Mouse (Mus musculus): ENCODE results near the gene Itgav. TPM values are rescaled to one million over a fixed set of nuclear protein-coding genes. Genes with fewer than 3 reads are reported as not detected.

Gene Itgav
- polyA plus RNA-seq, 1 experiment from 2014 or later: 12.4 TPM

DNA sequence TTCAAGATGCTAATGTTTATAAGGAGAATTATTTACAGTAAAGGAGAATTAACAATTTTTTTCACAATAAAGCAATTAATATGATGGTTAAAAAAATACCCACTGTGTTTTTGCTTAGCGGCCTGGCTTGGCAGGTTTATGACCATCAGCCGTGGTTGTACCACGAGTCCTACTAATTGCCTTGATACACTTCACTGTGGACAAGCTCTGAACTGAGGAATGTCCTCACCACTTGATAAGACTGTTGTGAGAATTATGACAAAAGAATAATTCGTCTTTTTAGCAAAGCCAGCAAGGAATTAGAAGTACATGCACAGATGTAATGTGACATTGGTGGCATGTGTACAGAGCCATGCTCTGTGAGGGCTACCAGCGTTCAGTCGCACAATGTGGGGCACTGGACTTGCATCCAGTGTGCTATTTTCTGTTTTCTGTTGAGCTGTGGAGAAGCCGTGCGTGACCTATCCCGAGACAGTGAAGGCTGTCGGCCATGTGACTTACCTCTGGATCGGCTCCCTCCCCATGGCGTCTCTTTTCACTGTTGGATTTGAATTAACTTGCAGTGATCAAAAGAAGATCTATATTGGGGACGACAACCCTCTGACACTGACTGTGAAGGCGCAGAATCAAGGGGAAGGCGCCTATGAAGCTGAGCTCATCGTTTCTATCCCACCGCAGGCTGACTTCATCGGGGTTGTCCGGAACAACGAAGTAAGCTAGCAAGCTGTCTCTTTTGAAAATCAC is 67.3 kb downstream of the Itgav start:
- H3K4me1 ChIP-seq (replicated peaks): no peaks in the 10 kb centered on the region
- H3K36me3 ChIP-seq (replicated peaks): peaks cover 12% of the 10 kb centered on the region; the same call in 1 of the 2 replicates
- H3K27me3 ChIP-seq: no peaks in the 10 kb centered on the region
- no peak overlapping the region for H3K4me2 ChIP-seq
- 76% methylated on average over 20 of the region's 20 CpGs for WGBS (ENCODE audit: insufficient replicate concordance)
- H3K27ac ChIP-seq (replicated peaks): no peak overlapping the region
- H3K9me3 ChIP-seq (replicated peaks): no peaks in the 10 kb centered on the region
- no peak overlapping the region for H3K9ac ChIP-seq
- no peak overlapping the region for H3K4me3 ChIP-seq (replicated peaks)
- no peak for ATAC-seq (ENCODE audit: insufficient read depth)

DNA sequence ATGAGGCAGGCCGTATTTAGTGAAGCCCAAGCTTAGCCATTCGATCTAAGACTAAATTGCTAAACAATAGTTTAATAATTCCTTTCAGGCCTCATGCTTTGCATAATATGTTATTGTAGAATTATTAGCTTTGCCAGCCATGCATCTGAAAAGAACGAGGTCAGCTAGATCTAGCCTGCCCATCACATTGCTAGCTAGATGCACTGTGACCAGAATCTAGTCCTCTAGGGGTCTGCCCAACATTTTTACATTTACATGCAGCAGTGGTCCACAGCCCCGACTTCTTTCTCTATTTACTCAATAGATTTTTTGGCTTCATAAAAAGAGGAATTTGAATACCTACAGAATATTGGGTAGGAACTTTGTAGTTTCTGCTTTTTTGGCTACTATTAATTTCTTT is 67.9 kb downstream of the Itgav start:
- 65% methylated on average over 4 of the region's 4 CpGs for WGBS (ENCODE audit: insufficient replicate concordance)
- no peak overlapping the region for H3K4me2 ChIP-seq
- no peaks in the 10 kb centered on the region for H3K9me3 ChIP-seq (replicated peaks)
- H3K27me3 ChIP-seq: no peaks in the 10 kb centered on the region
- H3K4me1 ChIP-seq (replicated peaks): no peaks in the 10 kb centered on the region
- no peak overlapping the region for H3K27ac ChIP-seq (replicated peaks)
- no peak overlapping the region for H3K4me3 ChIP-seq (replicated peaks)
- peaks cover 12% of the 10 kb centered on the region; the same call in 1 of the 2 replicates for H3K36me3 ChIP-seq (replicated peaks)
- H3K9ac ChIP-seq: no peak overlapping the region
- no peak for ATAC-seq (ENCODE audit: insufficient read depth)

DNA sequence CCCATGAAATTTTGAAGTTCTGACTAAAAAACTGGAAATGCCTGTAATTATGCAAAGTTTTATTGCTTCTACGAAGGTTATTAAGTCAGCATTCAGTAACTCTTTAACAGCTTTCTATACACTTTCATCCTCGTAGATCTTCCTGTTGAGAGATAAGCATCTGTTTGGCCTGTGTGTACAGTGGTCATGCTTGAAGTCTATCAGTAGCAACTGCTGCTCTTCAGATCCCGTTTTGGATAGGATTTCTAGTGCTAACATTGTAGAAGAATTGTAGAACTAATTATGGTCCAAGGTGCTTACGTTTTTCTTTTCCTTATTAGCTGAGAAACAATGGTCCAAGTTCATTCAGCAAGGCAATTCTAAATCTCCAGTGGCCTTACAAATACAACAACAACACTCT is 71.6 kb downstream of the Itgav start:
- no peak overlapping the region for H3K9ac ChIP-seq
- H3K4me3 ChIP-seq (replicated peaks): no peak overlapping the region
- WGBS (ENCODE audit: insufficient replicate concordance): 45% methylated on average over 4 of the region's 4 CpGs
- no peaks in the 10 kb centered on the region for H3K27me3 ChIP-seq
- H3K9me3 ChIP-seq (replicated peaks): no peaks in the 10 kb centered on the region
- no peak overlapping the region for H3K4me2 ChIP-seq
- peaks cover 23% of the 10 kb centered on the region; the same call in 1 of the 2 replicates for H3K36me3 ChIP-seq (replicated peaks)
- no peak for ATAC-seq (ENCODE audit: insufficient read depth)
- no peaks in the 10 kb centered on the region for H3K4me1 ChIP-seq (replicated peaks)
- no peak overlapping the region for H3K27ac ChIP-seq (replicated peaks)

DNA sequence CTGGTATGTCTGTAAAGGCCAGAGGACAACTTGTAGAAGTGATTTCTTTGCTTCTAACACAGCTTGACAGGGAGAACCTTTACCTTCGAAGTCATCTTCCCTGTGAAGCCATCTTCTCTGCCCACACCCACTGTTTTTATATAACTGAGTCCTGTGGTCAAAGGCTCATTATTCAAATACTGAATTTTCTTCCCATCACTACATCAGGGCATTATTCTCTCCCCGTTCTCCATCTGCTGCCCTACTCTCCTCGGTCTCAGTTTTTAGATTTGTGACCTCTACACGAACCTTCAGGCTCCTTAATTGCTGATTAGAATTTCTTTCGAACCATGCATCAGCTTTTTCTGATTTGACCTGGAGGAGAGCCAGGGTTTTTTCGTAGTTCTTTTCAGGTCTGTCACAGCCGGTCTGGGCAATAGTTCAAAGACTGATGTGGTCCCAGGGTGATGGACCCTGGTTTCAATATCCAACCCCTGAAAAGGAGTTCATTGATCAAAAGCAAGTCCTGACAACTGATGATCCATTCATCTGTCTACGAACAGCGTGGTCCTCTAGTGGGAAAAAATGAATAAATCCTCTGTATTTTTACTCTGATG is 73.8 kb downstream of the Itgav start:
- H3K36me3 ChIP-seq (replicated peaks): peaks cover 19% of the 10 kb centered on the region; the same call in 1 of the 2 replicates
- WGBS (ENCODE audit: insufficient replicate concordance): 72% methylated on average over 9 of the region's 9 CpGs

DNA sequence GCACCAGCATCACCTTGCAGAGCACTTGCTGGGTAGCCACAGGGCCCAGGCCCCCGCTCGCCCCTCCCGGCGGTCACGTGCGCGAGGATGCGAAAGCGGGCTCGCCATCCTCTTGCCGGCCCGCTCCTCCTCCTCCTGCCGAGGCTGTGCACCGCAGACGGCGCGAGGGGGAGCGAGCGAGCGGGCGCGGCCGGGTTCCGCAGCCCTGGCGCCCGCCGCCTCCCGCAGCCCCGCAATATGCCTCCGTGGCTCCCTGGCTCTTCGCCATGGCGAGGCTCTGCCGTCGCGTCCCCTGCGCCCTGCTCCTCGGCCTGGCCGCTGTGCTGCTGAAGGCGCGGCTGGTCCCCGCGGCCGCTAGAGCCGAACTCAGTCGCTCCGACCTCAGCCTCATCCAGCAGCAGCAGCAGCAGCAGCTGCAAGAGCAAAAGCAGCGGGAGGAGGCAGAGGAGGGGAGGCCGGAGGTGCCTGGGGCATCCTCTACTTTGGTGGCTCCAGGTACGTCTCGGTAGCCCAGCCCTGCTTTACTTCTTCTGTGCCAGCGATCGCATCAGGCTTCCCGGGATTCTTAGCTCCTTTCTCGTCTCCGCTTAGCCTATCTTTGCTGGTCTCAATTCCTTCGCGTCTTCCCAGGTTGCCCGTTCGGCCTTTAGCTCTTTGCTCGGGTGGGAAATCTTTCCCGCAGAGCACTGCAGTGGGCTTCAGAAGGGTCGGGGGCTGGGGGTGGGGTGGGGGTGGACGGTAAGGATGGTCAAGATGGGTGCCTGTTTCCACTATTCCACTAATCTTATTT is 88.5 kb downstream of the Itgav start, which contains the start of gene Fam171b:
Fam171b (plus strand) TSS at position 154 of the 790 bp plus-strand sequence.
- under 1% methylated on average over 63 of the region's 63 CpGs for WGBS (ENCODE audit: insufficient replicate concordance)
- no peaks in the 10 kb centered on the region for H3K9me3 ChIP-seq (replicated peaks)
- no peak within 1 kb of the TSS for H3K27ac ChIP-seq (replicated peaks)
- H3K4me3 ChIP-seq (replicated peaks): peak within 1 kb of the TSS; percentile 51
- no peaks in the 10 kb centered on the region; the same call in 1 of the 2 replicates for H3K4me1 ChIP-seq (replicated peaks)
- no peaks in the 10 kb centered on the region for H3K36me3 ChIP-seq (replicated peaks)
- H3K27me3 ChIP-seq: peaks cover 58% of the 10 kb centered on the region
- no peak within 1 kb of the TSS for H3K9ac ChIP-seq
- 0 out of 2 replicates have a peak, but pooled peaks have one; percentile 7 for ATAC-seq (ENCODE audit: insufficient read depth)
- peak within 1 kb of the TSS; percentile 66 for H3K4me2 ChIP-seq

More for the DNA sequence above, 73.8 kb downstream of the Itgav start:
- no peaks in the 10 kb centered on the region for H3K4me1 ChIP-seq (replicated peaks)
- no peak overlapping the region for H3K4me3 ChIP-seq (replicated peaks)
- H3K4me2 ChIP-seq: no peak overlapping the region
- no peaks in the 10 kb centered on the region for H3K27me3 ChIP-seq
- H3K27ac ChIP-seq (replicated peaks): no peak overlapping the region
- ATAC-seq (ENCODE audit: insufficient read depth): no peak
- no peaks in the 10 kb centered on the region for H3K9me3 ChIP-seq (replicated peaks)
- H3K9ac ChIP-seq: no peak overlapping the region

DNA sequence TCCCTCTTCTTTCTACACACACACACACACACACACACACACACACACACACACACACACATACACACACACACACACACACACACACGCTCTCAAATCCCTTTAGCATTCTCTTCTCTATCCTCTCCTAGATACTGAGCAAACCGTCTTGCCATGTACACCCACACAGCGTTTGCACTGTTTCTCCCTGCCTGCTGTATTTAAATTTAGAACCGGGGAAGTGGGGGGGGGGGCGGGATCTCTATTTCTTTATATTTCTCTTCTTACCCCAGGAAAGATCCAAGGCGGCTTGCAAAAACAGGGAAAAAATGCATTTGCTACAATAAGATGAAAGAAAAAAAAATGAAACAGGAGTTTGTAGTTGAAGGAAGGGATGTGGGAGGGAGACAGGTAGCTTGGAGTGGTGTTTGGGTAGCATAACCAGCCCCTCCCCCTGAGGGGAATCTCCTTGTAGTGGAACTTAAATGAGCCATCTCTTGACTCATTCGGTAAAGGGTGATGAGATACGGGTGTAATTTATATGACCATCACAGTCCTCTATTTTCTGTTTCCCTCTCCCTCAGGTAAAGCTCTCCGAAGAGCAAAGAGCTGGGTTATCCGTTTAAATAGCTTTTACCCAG is 89.2 kb downstream of the Itgav start:
- Histone ChIP-seq H3K9ac (no peak overlapping the region), H3K27me3 (peaks cover 58% of the 10 kb centered on the region), H3K4me1 (replicated peaks) (no peaks in the 10 kb centered on the region; the same call in 1 of the 2 replicates), H3K4me3 (replicated peaks) (no peak overlapping the region), H3K4me2 (peak overlapping the region; percentile 66), H3K27ac (replicated peaks) (no peak overlapping the region), H3K9me3 (replicated peaks) (no peaks in the 10 kb centered on the region), H3K36me3 (replicated peaks) (no peaks in the 10 kb centered on the region)
- 13% methylated on average over 10 of the region's 10 CpGs for WGBS (ENCODE audit: insufficient replicate concordance)
- no peak for ATAC-seq (ENCODE audit: insufficient read depth)

DNA sequence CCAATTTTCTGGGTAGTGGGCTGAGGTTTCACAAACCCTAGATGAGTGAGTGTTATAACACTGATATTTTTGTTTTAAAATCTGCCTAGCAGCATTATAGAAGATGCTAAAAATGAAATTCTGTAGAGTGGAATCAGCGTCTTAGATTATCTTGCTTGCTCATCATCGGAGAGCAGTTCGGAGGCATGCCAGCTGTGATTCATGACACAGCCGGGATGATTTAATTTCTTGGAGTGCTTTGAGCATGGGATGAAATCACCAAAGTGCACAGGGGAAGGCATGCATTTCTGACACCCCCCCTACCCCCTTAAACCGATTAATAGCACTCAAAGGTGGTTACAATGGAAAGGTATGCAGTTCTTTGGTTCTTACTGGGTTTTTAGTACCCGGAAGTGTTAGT is 89.8 kb downstream of the Itgav start:
- ATAC-seq (ENCODE audit: insufficient read depth): no peak
- Histone ChIP-seq H3K27ac (replicated peaks) (no peak overlapping the region), H3K4me2 (no peak overlapping the region), H3K4me3 (replicated peaks) (no peak overlapping the region), H3K9ac (no peak overlapping the region), H3K4me1 (replicated peaks) (no peaks in the 10 kb centered on the region; the same call in 1 of the 2 replicates), H3K9me3 (replicated peaks) (no peaks in the 10 kb centered on the region), H3K27me3 (peaks cover 58% of the 10 kb centered on the region), H3K36me3 (replicated peaks) (no peaks in the 10 kb centered on the region)
- 59% methylated on average over 6 of the region's 6 CpGs for WGBS (ENCODE audit: insufficient replicate concordance)

DNA sequence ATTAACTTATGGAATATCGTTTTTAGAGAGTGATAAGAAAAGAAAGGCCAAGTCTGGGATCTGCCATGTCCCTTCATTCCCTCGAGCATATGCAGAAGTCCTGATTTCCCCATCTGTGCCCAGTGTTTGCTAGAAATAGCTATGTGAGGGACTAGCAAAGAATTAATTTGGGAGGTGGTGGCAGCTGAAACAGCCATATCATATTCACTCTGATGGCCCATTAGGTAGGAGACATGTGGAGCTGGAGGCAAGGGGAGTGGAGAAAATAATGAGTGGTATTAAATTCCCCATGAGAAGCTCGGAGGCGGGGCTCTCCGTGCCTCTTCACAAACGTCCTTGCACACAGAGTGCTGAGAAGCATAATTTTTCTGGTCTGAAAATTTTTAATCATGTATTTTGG is 92.0 kb downstream of the Itgav start:
- Histone ChIP-seq H3K9me3 (replicated peaks) (no peaks in the 10 kb centered on the region), H3K4me1 (replicated peaks) (no peaks in the 10 kb centered on the region; the same call in 1 of the 2 replicates), H3K9ac (no peak overlapping the region), H3K27ac (replicated peaks) (no peak overlapping the region), H3K36me3 (replicated peaks) (no peaks in the 10 kb centered on the region), H3K4me3 (replicated peaks) (no peak overlapping the region), H3K4me2 (no peak overlapping the region), H3K27me3 (peaks cover 43% of the 10 kb centered on the region)
- WGBS (ENCODE audit: insufficient replicate concordance): 53% methylated on average over 6 of the region's 6 CpGs
- no peak for ATAC-seq (ENCODE audit: insufficient read depth)

DNA sequence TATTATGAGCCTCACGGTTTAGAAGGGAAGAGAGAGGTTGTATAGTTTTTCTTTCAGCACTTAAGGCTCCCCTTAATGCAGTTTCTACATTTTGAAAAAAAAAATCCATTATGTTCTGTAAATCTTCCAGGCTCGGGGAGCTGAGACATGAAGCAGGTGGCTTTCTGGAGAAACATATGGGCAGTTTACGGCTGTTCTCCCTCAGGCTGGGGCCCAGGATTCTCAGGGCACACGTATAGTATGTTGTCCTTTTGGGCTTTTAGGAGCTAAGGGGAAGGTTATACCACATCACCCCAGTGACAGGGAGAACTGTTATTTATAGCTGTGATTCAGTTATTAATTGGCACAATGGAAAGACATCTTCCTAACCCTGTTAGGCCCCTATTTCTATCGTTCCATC is 101.0 kb downstream of the Itgav start:
- Histone ChIP-seq H3K36me3 (replicated peaks) (no peaks in the 10 kb centered on the region), H3K9ac (no peak overlapping the region), H3K4me3 (replicated peaks) (no peak overlapping the region), H3K9me3 (replicated peaks) (no peaks in the 10 kb centered on the region), H3K4me2 (no peak overlapping the region), H3K27me3 (no peaks in the 10 kb centered on the region), H3K4me1 (replicated peaks) (no peaks in the 10 kb centered on the region), H3K27ac (replicated peaks) (no peak overlapping the region)
- no peak for ATAC-seq (ENCODE audit: insufficient read depth)
- WGBS (ENCODE audit: insufficient replicate concordance): 52% methylated on average over 5 of the region's 5 CpGs

DNA sequence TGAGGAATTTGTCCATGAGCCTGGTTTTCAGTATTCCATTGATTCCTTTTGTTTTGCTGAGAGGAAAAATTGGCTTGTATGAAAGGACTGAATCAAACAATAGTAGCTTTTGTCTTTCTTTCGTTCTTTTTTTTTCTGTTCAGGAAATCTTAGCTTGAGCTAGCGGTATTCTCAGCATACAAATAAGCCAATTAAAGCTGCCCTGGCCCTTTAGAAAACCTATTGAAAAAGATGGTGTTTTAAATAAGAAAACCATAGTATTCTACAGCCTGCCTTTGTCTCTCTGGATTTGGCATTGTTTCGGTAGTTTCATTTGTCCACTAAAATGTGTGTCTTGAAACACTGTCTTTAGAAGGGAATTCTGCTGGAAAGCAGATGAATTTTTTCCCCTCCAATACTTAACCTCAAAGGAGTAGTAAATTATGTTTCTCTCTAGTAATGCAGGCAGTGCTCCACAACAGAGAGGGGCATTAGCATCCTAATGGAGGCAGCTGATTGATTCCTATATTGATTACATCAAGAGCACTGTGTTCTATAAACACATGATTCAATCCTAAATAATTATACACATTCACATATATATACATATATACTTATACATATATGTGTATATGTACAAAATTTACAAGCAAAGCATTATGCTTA is 104.8 kb downstream of the Itgav start:
- H3K9ac ChIP-seq: no peak overlapping the region
- no peak overlapping the region for H3K4me2 ChIP-seq
- ATAC-seq (ENCODE audit: insufficient read depth): no peak
- 61% methylated on average over 3 of the region's 3 CpGs for WGBS (ENCODE audit: insufficient replicate concordance)
- no peaks in the 10 kb centered on the region for H3K36me3 ChIP-seq (replicated peaks)
- H3K4me3 ChIP-seq (replicated peaks): no peak overlapping the region
- no peaks in the 10 kb centered on the region for H3K4me1 ChIP-seq (replicated peaks)
- no peaks in the 10 kb centered on the region for H3K9me3 ChIP-seq (replicated peaks)
- no peaks in the 10 kb centered on the region for H3K27me3 ChIP-seq
- no peak overlapping the region for H3K27ac ChIP-seq (replicated peaks)

Measured in liver, embryonic 15.5 days (tissue).